Mouse (Mus musculus): ENCODE results near the gene Mas1. TPM values are rescaled to one million over a fixed set of nuclear protein-coding genes. Genes with fewer than 3 reads are reported as not detected.

The Mas1 gene
- polyA plus RNA-seq, 1 experiment = not detected

- TF ChIP-seq CTCF (IDR thresholded peaks at IDR 0.05; ENCODE audit: extremely low read depth, insufficient read length, insufficient replicate concordance, low read depth, low read length) (no peak), POLR2A (IDR thresholded peaks at IDR 0.05; ENCODE audit: low read depth, low read length) (no peak)
- Histone ChIP-seq H3K4me3 (ENCODE audit: low read depth, low read length) (no peak overlapping the region), H3K27ac (ENCODE audit: insufficient read depth, low read depth, low read length) (no peak overlapping the region), H3K36me3 (ENCODE audit: control insufficient read depth, insufficient read depth, low read length) (no peaks in the 10 kb centered on the region), H3K27me3 (ENCODE audit: control insufficient read depth, insufficient read depth, low read length) (no peaks in the 10 kb centered on the region), H3K4me1 (ENCODE audit: control insufficient read depth, insufficient read depth, insufficient read length, low read length) (no peaks in the 10 kb centered on the region)
- 34% methylated on average over 5 of the region's 5 CpGs for WGBS
These were observed 22.1 kb downstream of the Mas1 start for GRCm38 (mm10) chr17:12845862-12846261.

- 93% methylated on average over 4 of the region's 4 CpGs for WGBS
- H3K4me3 ChIP-seq (ENCODE audit: low read depth, low read length) = no peak overlapping the region
- no peaks in the 10 kb centered on the region for H3K36me3 ChIP-seq (ENCODE audit: control insufficient read depth, insufficient read depth, low read length)
- H3K27ac ChIP-seq (ENCODE audit: insufficient read depth, low read depth, low read length) = no peak overlapping the region
- TF ChIP-seq POLR2A (IDR thresholded peaks at IDR 0.05; ENCODE audit: low read depth, low read length) = no peak
- TF ChIP-seq CTCF (IDR thresholded peaks at IDR 0.05; ENCODE audit: extremely low read depth, insufficient read length, insufficient replicate concordance, low read depth, low read length) = no peak
- no peaks in the 10 kb centered on the region for H3K27me3 ChIP-seq (ENCODE audit: control insufficient read depth, insufficient read depth, low read length)
- no peaks in the 10 kb centered on the region for H3K4me1 ChIP-seq (ENCODE audit: control insufficient read depth, insufficient read depth, insufficient read length, low read length)
These were observed 23.4 kb downstream of the Mas1 start for GRCm38 (mm10) chr17:12844540-12844939.

DNA sequence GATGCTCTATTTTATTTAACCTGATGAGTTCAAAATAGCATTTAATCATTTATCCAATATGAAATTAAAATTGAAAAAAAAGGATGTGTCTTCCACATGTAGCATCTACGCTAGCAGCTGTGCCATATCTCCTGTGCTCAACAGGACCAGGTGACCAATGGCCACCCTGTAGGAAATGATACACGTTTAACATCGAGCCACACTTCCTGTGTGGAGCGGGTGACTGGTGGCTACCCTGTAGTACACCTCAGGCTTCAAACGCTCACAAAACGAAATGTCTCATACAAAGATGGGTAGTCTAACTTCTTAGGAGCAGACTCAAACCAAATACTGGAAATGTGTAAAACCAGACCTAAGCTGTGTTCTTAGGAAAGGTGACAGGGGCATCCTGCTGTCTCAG lies 24.1 kb downstream of the Mas1 start:
- H3K4me3 ChIP-seq (ENCODE audit: low read depth, low read length) = no peak overlapping the region
- H3K27ac ChIP-seq (ENCODE audit: insufficient read depth, low read depth, low read length) = no peak overlapping the region
- H3K36me3 ChIP-seq (ENCODE audit: control insufficient read depth, insufficient read depth, low read length) = no peaks in the 10 kb centered on the region
- TF ChIP-seq CTCF (IDR thresholded peaks at IDR 0.05; ENCODE audit: extremely low read depth, insufficient read length, insufficient replicate concordance, low read depth, low read length) (no peak), POLR2A (IDR thresholded peaks at IDR 0.05; ENCODE audit: low read depth, low read length) (no peak)
- WGBS = 77% methylated on average over 6 of the region's 6 CpGs
- no peaks in the 10 kb centered on the region for H3K4me1 ChIP-seq (ENCODE audit: control insufficient read depth, insufficient read depth, insufficient read length, low read length)
- no peaks in the 10 kb centered on the region for H3K27me3 ChIP-seq (ENCODE audit: control insufficient read depth, insufficient read depth, low read length)

- Histone ChIP-seq H3K4me3 (ENCODE audit: low read depth, low read length) (no peak overlapping the region), H3K4me1 (ENCODE audit: control insufficient read depth, insufficient read depth, insufficient read length, low read length) (no peaks in the 10 kb centered on the region), H3K27ac (ENCODE audit: insufficient read depth, low read depth, low read length) (no peak overlapping the region), H3K36me3 (ENCODE audit: control insufficient read depth, insufficient read depth, low read length) (no peaks in the 10 kb centered on the region), H3K27me3 (ENCODE audit: control insufficient read depth, insufficient read depth, low read length) (no peaks in the 10 kb centered on the region)
- 65% methylated on average over 10 of the region's 10 CpGs for WGBS
- TF ChIP-seq POLR2A (IDR thresholded peaks at IDR 0.05; ENCODE audit: low read depth, low read length) (no peak), CTCF (IDR thresholded peaks at IDR 0.05; ENCODE audit: extremely low read depth, insufficient read length, insufficient replicate concordance, low read depth, low read length) (no peak)
These were observed 28.3 kb downstream of the Mas1 start for GRCm38 (mm10) chr17:12839475-12840267.

DNA sequence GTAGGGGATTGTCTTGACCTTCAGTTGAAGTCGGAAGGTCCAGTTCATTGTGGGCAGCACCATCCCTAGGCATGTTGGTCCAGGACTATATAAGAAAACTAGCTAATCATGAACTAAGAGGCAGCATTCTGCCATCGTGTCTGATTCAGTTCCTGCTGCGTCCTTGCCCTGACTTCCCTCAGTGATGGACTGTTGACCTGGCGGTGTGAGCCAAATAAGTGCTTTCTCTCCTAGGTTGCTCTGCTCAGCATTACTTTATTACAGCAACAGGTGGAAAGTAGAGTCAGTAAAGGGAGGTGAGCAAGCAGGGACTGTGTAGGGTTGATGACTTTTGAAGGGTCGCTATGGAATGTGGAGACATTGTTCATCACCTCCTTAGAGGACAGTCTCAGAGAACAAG lies 32.2 kb downstream of the Mas1 start:
- no peaks in the 10 kb centered on the region for H3K27me3 ChIP-seq (ENCODE audit: control insufficient read depth, insufficient read depth, low read length)
- no peak overlapping the region for H3K27ac ChIP-seq (ENCODE audit: insufficient read depth, low read depth, low read length)
- no peak overlapping the region for H3K4me3 ChIP-seq (ENCODE audit: low read depth, low read length)
- TF ChIP-seq POLR2A (IDR thresholded peaks at IDR 0.05; ENCODE audit: low read depth, low read length) (no peak), CTCF (IDR thresholded peaks at IDR 0.05; ENCODE audit: extremely low read depth, insufficient read length, insufficient replicate concordance, low read depth, low read length) (no peak)
- WGBS = 89% methylated on average over 5 of the region's 5 CpGs
- peaks cover 3% of the 10 kb centered on the region; the same call in 1 of the 2 replicates for H3K4me1 ChIP-seq (ENCODE audit: control insufficient read depth, insufficient read depth, insufficient read length, low read length)
- H3K36me3 ChIP-seq (ENCODE audit: control insufficient read depth, insufficient read depth, low read length) = no peaks in the 10 kb centered on the region

GRCm38 (mm10) chr17:12834826-12835225 lies 33.1 kb downstream of the Mas1 start:
- Histone ChIP-seq H3K27ac (ENCODE audit: insufficient read depth, low read depth, low read length) (no peak overlapping the region), H3K27me3 (ENCODE audit: control insufficient read depth, insufficient read depth, low read length) (no peaks in the 10 kb centered on the region), H3K4me3 (ENCODE audit: low read depth, low read length) (no peak overlapping the region), H3K36me3 (ENCODE audit: control insufficient read depth, insufficient read depth, low read length) (no peaks in the 10 kb centered on the region), H3K4me1 (ENCODE audit: control insufficient read depth, insufficient read depth, insufficient read length, low read length) (peaks cover 3% of the 10 kb centered on the region; the same call in 1 of the 2 replicates)
- WGBS = 77% methylated on average over 3 of the region's 3 CpGs
- TF ChIP-seq POLR2A (IDR thresholded peaks at IDR 0.05; ENCODE audit: low read depth, low read length) = no peak
- no peak for TF ChIP-seq CTCF (IDR thresholded peaks at IDR 0.05; ENCODE audit: extremely low read depth, insufficient read length, insufficient replicate concordance, low read depth, low read length)

- no peak overlapping the region for H3K27ac ChIP-seq (ENCODE audit: insufficient read depth, low read depth, low read length)
- H3K27me3 ChIP-seq (ENCODE audit: control insufficient read depth, insufficient read depth, low read length) = no peaks in the 10 kb centered on the region
- no peaks in the 10 kb centered on the region for H3K36me3 ChIP-seq (ENCODE audit: control insufficient read depth, insufficient read depth, low read length)
- 80% methylated on average over 3 of the region's 3 CpGs for WGBS
- peaks cover 3% of the 10 kb centered on the region; the same call in 1 of the 2 replicates for H3K4me1 ChIP-seq (ENCODE audit: control insufficient read depth, insufficient read depth, insufficient read length, low read length)
- TF ChIP-seq CTCF (IDR thresholded peaks at IDR 0.05; ENCODE audit: extremely low read depth, insufficient read length, insufficient replicate concordance, low read depth, low read length) = no peak
- no peak for TF ChIP-seq POLR2A (IDR thresholded peaks at IDR 0.05; ENCODE audit: low read depth, low read length)
- no peak overlapping the region for H3K4me3 ChIP-seq (ENCODE audit: low read depth, low read length)
These were observed 33.6 kb downstream of the Mas1 start for GRCm38 (mm10) chr17:12834317-12834716.
